Mouse (Mus musculus) stomach, embryonic 16.5 days (tissue): Measurements from ENCODE around the gene Defb15. TPM values are rescaled to one million over a fixed set of nuclear protein-coding genes. Genes with fewer than 3 reads are reported as not detected.
"Not testable (repeated sequence)": the region's sequence is repeated elsewhere in the genome, so short reads cannot be mapped to it uniquely, and the experiment has no call there.

Experiments
- ATAC-seq: fragments of 200-750 bp; cut with Nextera tagmentation; 2 replicates; pipeline ENCODE4 v1.8.0; 2017; ENCODE audit warnings: moderate number of reproducible peaks, moderate TSS enrichment; ENCODE audit not compliant: insufficient read depth, low FRiP score
- H3K27ac ChIP-seq: fragments of 300-500 bp; sonication (generic); 2 replicates; pipeline ENCODE4 v1.5.1; 2014; ENCODE audit warnings: low read length
- H3K27me3 ChIP-seq: fragments of 300-500 bp; sonication (generic); 2 replicates; pipeline ENCODE4 v1.6.1; 2014; ENCODE audit warnings: low read length, control low read depth, mixed read lengths; ENCODE audit not compliant: control insufficient read depth, insufficient read depth
- H3K36me3 ChIP-seq: fragments of 300-500 bp; sonication (generic); 2 replicates; pipeline ENCODE4 v1.6.1; 2014; ENCODE audit warnings: low read length; ENCODE audit not compliant: control insufficient read depth, insufficient read depth
- H3K4me1 ChIP-seq: fragments of 300-500 bp; sonication (generic); 2 replicates; pipeline ENCODE4 v1.6.1; 2014; ENCODE audit warnings: low read length, control low read depth, mixed read lengths; ENCODE audit not compliant: control insufficient read depth, insufficient read depth
- H3K4me2 ChIP-seq: fragments of 300-500 bp; sonication (generic); 2 replicates; pipeline ENCODE4 v1.6.1; 2014; ENCODE audit warnings: low read depth, low read length, mixed read lengths
- H3K4me3 ChIP-seq: fragments of 300-500 bp; sonication (generic); replicated peaks from 2 replicates; pipeline ENCODE4 v1.5.1; 2014; ENCODE audit warnings: mild to moderate bottlenecking, low read length
- H3K9ac ChIP-seq: fragments of 300-500 bp; sonication (generic); 2 replicates; pipeline ENCODE4 v1.6.1; 2014; ENCODE audit warnings: low read length
- H3K9me3 ChIP-seq: fragments of 300-500 bp; sonication (generic); replicated peaks from 2 replicates; pipeline ENCODE4 v1.6.1; 2016; ENCODE audit warnings: low read length, control low read depth; ENCODE audit not compliant: control insufficient read depth
- WGBS: fragments of 180-500 bp; shearing (Covaris S2); extraction: QIAGEN DNeasy Blood & Tissue Kit; methylation state at CpG from one replicate; pipeline ENCODE4 v1.1.7; 2014; 5-methylcytosine and 5-hydroxymethylcytosine counted together
- polyA plus RNA-seq: library from polyadenylated mRNA; unstranded; fragments of >200 nt; fragmentation: Nextera tagmentation; extraction: Ambion mirVana; gene quantifications from 2 replicates; pipeline ENCODE4 v1.2.1, GENCODE M21; 2015

The Defb15 gene
- polyA plus RNA-seq, 1 experiment from 2014 or later, result not detected

DNA sequence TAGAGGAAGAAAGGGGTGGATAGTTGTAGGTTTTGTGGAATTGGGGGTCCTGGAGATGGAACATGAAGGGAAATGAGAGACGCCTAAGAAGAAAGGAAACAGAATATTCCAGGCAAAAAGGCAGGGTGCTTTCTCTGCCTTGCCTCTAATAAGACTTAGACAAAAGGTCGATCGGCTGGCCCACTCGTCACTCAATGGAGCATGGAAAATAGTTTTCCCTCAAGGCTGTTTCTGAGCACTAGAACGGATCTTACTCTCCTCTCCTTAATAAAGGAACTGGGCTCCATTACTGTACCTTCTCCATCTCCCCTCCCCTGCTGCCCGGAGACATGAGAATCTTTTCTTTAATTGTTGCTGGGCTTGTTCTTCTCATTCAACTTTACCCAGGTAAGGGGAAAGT lies 14.0 kb upstream of the Defb15 start, which contains the start of gene Defb13:
TSS of gene Defb13 (plus strand) at position 301 of the 400 bp plus-strand sequence.
- no peaks in the 10 kb centered on the region for H3K9me3 ChIP-seq
- no peak for ATAC-seq
- WGBS, result 81% methylated on average over 6 of the region's 6 CpGs
- no peak within 1 kb of the TSS for H3K4me3 ChIP-seq
- no peak within 1 kb of the TSS for H3K9ac ChIP-seq
- H3K27ac ChIP-seq, result no peak within 1 kb of the TSS
- no peaks in the 10 kb centered on the region for H3K27me3 ChIP-seq
- no peak within 1 kb of the TSS for H3K4me2 ChIP-seq
- no peaks in the 10 kb centered on the region for H3K4me1 ChIP-seq
- no peaks in the 10 kb centered on the region for H3K36me3 ChIP-seq

DNA sequence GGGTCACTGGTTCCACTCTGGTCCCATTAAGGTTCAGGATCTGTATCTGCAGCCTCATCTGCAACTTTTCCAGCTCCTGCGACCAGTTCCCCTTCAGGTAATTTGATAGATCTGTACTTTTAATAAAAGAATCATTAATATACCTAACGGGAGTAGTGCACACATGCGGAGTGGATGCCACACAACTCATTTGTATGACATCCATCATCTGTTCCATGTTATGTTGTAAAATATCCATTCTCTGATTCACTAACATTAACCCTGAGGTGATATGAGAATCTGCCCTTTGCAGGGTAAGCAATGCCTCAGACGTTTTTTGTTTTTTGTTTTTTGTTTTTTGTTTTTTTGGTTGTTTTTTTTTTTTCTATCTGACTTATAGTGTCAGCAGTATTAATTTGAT lies 5.5 kb upstream of the Defb15 start, which contains the start of gene Defb35:
TSS of gene Defb35 (plus strand) at position 301 of the 400 bp plus-strand sequence.
- not testable (repeated sequence) for H3K36me3 ChIP-seq, H3K9me3 ChIP-seq, H3K27me3 ChIP-seq, H3K4me1 ChIP-seq, ATAC-seq, H3K27ac ChIP-seq, H3K9ac ChIP-seq, H3K4me2 ChIP-seq, H3K4me3 ChIP-seq
- WGBS, result 81% methylated on average over 4 of the region's 4 CpGs

DNA sequence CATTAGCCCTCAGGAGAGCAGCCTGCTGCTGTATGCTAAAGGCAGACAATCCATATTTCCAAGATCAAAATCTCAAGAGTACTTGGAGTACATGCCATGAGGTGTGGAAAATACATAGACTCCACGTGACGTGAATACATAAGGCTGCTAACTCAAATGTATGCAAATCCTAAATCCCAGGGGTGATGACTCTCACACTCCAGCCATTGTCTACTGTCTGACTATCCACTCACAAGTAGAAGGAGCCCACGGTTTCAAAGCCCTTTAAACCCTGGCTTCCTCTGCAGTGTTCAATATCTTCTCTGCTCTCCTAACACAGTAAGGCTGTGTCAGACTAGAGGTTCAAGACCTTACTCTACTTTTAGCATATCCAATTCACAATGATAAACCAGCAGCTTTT lies 1.8 kb downstream of the Defb15 start:
- not testable (repeated sequence) for H3K36me3 ChIP-seq, H3K9ac ChIP-seq, H3K27ac ChIP-seq, H3K4me3 ChIP-seq, H3K27me3 ChIP-seq, H3K4me1 ChIP-seq, H3K9me3 ChIP-seq, ATAC-seq, H3K4me2 ChIP-seq
- 80% methylated on average over 3 of the region's 3 CpGs for WGBS

DNA sequence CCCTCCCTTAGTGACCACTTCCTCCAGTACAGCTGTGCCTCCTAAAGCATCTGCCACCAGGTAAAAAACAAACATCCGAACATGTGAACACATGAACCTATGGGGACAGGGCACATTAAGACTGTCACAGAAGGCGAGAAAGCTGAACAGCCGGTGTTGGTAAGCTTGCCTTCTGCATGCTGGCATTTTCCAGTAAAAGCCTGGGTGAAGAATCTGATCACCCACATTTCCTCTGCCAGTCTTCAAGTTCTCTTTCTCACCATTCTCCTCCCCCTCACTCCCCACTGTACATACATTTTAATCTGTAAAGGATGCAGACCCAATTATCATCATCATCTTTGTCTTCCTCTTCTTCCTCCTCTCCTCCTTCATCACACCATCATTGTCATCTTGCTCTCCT lies 16.9 kb downstream of the Defb15 start:
- no peaks in the 10 kb centered on the region for H3K36me3 ChIP-seq
- H3K9ac ChIP-seq, result no peak overlapping the region
- 83% methylated on average over 3 of the region's 3 CpGs for whole genome bisulfite sequencing
- no peaks in the 10 kb centered on the region for H3K4me1 ChIP-seq
- no peak overlapping the region for H3K4me2 ChIP-seq
- H3K9me3 ChIP-seq, result no peaks in the 10 kb centered on the region
- H3K27ac ChIP-seq, result no peak overlapping the region
- H3K4me3 ChIP-seq, result no peak overlapping the region
- H3K27me3 ChIP-seq, result no peaks in the 10 kb centered on the region
- ATAC-seq, result no peak

DNA sequence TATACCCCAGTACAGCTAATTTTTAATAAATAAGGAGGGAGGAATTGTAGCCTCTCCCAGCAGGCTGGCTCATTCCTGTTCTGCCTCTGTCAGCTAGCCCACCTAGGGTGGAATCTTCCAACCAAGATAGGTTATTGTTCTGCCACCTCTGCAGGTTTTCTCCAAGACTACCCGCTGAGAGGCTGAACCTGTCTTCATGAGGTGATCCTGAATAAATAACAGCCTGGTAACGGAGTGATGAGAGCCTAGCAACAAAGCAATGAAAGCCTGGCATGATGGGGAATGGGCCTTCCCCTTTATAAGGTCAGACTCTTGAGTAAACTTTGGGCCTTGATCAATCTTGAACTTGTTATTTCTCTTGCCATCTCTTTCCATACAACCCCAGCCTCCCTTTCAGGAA lies 20.0 kb downstream of the Defb15 start:
- 15% methylated on average over 2 of the region's 2 CpGs for WGBS
- no peak overlapping the region for H3K27ac ChIP-seq
- H3K4me2 ChIP-seq, result no peak overlapping the region
- no peak overlapping the region for H3K4me3 ChIP-seq
- H3K4me1 ChIP-seq, result no peaks in the 10 kb centered on the region
- H3K9ac ChIP-seq, result no peak overlapping the region
- H3K36me3 ChIP-seq, result no peaks in the 10 kb centered on the region
- no peaks in the 10 kb centered on the region for H3K27me3 ChIP-seq
- no peaks in the 10 kb centered on the region for H3K9me3 ChIP-seq
- no peak for ATAC-seq

DNA sequence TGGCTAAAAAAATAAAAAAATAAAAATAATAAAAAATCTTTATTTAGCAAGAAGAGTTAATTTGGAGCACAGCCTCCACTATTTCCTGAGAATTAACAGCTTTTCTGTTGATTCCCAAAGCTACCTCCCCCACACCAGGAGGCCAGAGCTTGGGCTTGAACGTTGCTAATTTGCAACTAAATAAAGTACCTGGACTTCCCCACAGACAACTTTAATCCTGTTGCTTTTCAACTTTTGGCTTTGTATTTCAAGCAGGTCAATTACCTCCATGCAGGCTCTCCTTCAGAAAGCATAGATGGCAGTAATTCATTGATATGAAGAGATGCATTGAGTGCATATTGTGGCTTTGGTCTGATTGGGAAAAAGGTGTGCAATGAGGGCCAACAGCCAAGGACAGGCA lies 20.6 kb downstream of the Defb15 start:
- no peaks in the 10 kb centered on the region for H3K36me3 ChIP-seq
- no peaks in the 10 kb centered on the region for H3K9me3 ChIP-seq
- H3K4me1 ChIP-seq, result no peaks in the 10 kb centered on the region
- H3K27ac ChIP-seq, result no peak overlapping the region
- no peaks in the 10 kb centered on the region for H3K27me3 ChIP-seq
- H3K4me2 ChIP-seq, result no peak overlapping the region
- ATAC-seq, result no peak
- H3K4me3 ChIP-seq, result no peak overlapping the region
- WGBS, result 19% methylated on average over 1 of the region's 1 CpGs
- no peak overlapping the region for H3K9ac ChIP-seq

DNA sequence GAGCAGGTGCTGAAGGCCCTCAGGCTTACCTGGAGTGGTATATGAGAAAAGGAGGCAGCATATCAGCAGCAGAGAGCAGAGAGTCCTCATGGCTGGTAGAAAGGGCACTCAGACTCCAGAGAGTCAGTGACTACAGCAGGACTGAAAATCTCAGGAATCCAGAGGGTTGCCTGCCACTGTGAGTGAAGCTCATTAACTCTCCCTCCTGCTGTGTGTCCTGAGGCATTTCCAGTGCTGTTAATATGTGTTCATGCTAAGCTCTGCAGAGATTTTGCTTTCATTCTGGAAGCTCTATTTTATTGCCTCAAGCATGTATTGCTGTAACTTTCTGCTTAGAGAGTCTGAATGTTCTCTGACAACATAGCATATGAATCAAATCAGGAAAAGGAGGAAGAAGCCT lies 26.2 kb downstream of the Defb15 start, which contains the start of gene Defb11:
TSS of gene Defb11 (minus strand) at position 123 of the 400 bp plus-strand sequence.
- H3K4me2 ChIP-seq, H3K4me3 ChIP-seq, H3K9me3 ChIP-seq, H3K27me3 ChIP-seq, H3K27ac ChIP-seq, H3K36me3 ChIP-seq, H3K4me1 ChIP-seq, ATAC-seq, H3K9ac ChIP-seq: not testable (repeated sequence)

DNA sequence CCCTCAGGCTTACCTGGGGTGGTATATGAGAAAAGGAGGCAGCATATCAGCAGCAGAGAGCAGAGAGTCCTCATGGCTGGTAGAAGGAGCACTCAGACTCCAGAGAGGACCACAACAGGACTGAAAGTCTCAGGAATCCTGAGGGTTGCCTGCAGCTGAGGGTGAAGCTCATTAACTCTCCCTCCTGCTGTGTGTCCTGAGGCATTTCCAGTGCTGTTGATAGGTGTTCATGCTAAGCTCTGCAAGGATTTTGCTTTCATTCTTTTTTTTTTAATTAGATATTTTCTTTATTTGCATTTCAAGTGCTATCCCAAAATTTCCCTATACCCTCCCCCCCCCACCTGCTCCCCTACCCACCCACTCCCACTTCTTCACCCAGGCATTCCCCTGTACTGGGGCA lies 47.2 kb downstream of the Defb15 start, which contains the start of gene Defb9:
TSS of gene Defb9 (minus strand) at position 101 of the 400 bp plus-strand sequence.
- not testable (repeated sequence) for H3K4me2 ChIP-seq, H3K4me1 ChIP-seq, H3K9me3 ChIP-seq, H3K36me3 ChIP-seq, ATAC-seq, H3K4me3 ChIP-seq, H3K27ac ChIP-seq, H3K9ac ChIP-seq, H3K27me3 ChIP-seq
